Mouse (Mus musculus) skeletal muscle tissue, adult 2 months (tissue): ENCODE measurements around the gene Pik3cg.
"Not testable (repeated sequence)": the region's sequence is repeated elsewhere in the genome, so short reads cannot be mapped to it uniquely, and the experiment has no call there.

Experiments
- DNase-seq: peaks from one replicate; pipeline ENCODE4 v3.0.0-alpha.2; 2012; ENCODE audit warnings: low read depth, low spot score

Gene Pik3cg

GRCm38 (mm10) chr12:32207948-32208891, at the start of gene Pik3cg:
Pik3cg (minus strand) TSS chr12:32208659.
- DNase-seq, result peak; percentile 26

GRCm38 (mm10) chr12:32248483-32248882, 40.0 kb upstream of the Pik3cg start:
- DNase-seq, result no peak

GRCm38 (mm10) chr12:32245566-32246233, 37.2 kb upstream of the Pik3cg start:
- no peak for DNase-seq

GRCm38 (mm10) chr12:32243586-32243985, 35.1 kb upstream of the Pik3cg start:
- DNase-seq, result no peak

GRCm38 (mm10) chr12:32239134-32239533, 30.7 kb upstream of the Pik3cg start:
- DNase-seq, result not testable (repeated sequence)

DNA sequence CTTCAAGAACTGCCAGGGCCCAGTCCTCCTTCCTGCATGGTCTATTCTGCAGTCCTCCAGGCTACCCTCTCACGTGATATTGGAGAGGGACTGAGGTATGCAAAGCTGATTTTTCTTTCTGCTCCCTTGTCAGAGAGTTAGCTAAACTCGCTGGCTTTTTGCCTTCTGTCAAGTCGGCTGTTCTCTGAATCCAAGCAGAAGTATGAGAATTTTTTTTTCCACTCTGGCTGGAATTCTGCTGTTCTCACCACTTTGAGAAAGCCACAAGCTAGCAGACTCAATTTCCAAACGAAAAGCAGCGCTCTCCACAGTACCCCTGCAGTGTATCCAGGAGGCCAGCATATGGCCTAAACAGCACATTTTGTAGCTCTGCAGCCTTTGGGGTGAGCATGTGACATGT, 30.0 kb upstream of the Pik3cg start:
- no peak for DNase-seq

DNA sequence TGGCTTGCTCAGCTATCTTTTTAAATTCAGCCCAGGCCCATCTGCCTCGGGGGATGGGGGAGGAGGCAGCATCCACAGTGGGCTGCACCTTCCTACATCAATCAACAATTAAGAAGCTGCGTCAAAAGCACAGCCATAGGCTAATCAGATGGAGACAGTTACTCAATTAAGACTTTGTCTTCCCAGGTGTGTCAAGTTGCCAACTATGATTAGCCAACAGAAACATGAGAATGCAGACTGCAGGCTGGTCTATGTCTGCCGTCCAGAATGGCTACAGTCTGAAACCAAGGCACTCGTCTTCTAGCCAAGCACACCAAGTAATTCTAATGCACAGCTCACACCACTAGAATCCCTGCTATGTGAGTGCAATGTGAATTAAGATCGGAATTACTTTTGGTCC, 29.4 kb upstream of the Pik3cg start:
- DNase-seq, result no peak

GRCm38 (mm10) chr12:32237139-32237538, 28.7 kb upstream of the Pik3cg start:
- no peak for DNase-seq

DNA sequence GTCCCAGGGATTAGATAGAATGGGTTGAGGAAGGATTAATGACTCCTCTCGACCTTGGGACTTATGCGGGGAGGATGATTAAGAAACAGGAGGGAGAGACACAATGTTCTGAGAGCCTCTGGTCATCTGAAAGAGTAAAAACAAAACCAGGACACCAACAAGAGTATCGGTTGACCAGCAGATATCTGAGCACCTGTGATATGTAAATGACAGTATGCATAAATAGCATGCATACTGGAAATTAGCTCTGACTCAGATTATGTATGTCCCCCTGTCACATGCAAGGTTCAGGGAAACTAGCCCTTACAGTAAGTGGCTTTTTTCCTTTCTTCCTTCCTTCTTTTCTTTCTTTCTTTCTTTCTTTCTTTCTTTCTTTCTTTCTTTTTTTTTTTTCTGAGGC, 28.0 kb upstream of the Pik3cg start:
- DNase-seq, result no peak

DNA sequence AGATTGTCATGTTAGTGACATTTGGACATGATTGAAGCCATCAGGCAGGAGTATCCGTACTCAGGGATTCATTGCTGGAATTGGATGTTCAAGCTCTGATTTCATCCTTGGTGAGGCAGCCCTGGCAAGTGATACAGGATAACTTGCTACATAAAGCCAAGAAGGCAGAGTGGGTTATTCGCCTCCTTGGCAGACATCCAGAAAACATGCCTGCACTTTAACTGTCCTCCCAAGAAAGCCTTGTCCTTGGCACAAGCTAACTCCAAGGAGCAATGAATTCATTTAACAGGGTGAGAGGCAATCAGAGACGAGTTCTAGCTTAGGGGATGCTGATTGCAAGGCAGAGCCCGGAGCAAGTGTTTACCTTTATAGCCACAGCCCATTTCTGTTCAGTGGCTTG, 25.4 kb upstream of the Pik3cg start:
- DNase-seq, result no peak

GRCm38 (mm10) chr12:32231398-32231797, 22.9 kb upstream of the Pik3cg start:
- no peak for DNase-seq

DNA sequence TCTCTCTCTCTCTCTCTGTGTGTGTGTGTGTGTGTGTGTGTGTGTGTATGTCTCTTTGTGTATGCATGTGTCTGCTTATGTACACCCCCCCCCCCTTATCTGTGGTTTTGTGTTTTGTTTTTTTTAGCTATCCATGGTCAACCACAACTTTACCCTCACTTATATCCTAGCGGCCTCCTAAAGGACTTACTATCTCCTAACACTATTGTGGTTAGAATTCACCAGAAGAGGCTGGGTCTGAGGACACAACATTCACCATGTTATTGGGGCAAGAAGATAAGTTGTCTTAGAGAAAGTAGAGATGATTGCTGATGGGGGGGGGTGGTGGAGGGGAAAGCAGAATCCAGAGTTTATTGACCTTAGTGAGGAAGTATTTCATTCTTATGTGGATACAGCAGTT, 15.2 kb upstream of the Pik3cg start:
- DNase-seq, result no peak

GRCm38 (mm10) chr12:32222758-32223385, 14.4 kb upstream of the Pik3cg start:
- DNase-seq, result no peak

DNA sequence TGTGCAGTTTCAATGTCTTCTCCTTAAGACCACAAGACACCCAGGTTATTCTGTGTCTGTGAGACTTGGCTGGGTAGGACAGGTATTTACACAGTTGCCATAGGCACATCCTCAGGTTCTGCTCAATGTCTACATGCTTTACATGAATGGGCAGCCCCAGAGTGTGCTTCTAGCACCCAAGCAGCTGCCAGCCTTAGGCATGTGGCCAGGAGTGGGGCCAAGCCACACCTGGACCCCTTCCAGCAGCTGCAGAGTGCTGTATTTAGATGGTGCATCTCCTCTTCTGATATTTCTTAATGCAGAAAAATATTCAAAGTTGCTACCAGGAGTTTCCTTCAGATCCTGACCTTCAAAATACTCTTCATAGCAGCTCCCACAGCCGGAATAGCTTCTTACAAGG, 11.9 kb upstream of the Pik3cg start:
- DNase-seq, result no peak

GRCm38 (mm10) chr12:32215143-32215542, 6.7 kb upstream of the Pik3cg start:
- peak; percentile 23 for DNase-seq

GRCm38 (mm10) chr12:32212702-32213101, 4.2 kb upstream of the Pik3cg start:
- no peak for DNase-seq

GRCm38 (mm10) chr12:32212156-32212555, 3.7 kb upstream of the Pik3cg start:
- DNase-seq, result no peak

DNA sequence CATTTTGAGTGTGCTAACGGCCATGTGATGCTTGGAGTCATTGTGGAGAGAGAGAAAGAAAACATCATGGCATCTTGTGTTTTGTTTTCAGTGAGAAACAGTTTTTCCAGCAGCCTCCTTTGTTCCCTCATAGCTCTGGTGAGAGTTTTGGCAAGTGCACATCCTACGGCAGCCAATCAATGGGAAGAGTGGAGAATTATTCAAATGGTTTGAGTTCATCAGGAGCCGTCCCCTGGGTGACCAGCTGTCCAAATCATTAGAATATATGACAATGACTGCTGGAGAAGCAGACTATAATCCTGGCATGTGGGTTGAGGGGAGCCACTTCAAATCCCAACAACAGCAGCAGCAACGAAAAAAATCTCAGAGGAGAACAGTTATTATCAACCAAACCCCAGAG, 2.8 kb upstream of the Pik3cg start:
- no peak for DNase-seq

DNA sequence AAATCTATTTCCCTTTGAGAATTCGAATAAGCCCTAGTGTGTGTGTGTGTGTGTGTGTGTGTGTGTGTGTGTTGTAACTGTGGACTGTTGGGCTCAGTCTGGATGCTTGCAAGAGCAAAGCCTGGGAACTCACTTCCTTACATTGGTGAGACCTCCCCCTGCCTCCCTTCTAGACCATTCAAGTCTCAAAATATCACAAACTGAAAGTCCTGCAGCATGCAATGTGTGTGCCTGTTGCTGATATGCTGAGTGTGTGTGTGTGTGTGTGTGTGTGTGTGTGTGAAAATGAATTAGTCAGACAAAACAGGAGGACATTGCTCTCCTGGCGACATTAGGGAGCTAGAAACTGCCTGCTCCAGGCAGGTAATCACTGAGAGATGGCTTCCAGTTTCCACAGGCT, 492 bp upstream of the Pik3cg start:
- no peak for DNase-seq

- DNase-seq, result no peak
Observed at GRCm38 (mm10) chr12:32207141-32207540, 1.3 kb downstream of the Pik3cg start.

DNA sequence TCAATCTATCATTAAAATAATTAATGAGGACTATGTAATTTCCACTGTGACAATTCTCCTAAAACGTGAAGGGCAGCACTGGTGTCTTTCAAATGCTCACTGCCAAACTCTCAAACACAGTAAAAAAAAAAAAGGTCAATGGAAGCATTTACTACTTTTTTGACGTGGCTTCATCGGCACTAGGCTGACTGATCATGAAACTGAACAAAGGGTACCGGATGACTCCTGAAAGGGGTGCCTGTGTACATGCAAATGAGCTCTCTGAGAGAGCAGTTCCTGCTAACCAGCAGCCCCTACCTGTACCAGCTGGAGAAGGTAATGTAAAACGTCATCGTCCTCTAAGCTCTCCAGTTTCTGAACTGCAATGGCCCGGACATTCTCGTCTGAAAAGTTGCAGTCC, 4.8 kb downstream of the Pik3cg start:
- DNase-seq, result no peak

- DNase-seq, result no peak
Observed at GRCm38 (mm10) chr12:32202583-32202982, 5.9 kb downstream of the Pik3cg start.
